Mouse (Mus musculus) adrenal gland, postnatal 10 days (tissue): ENCODE results near the gene Ppm1b. TPM values are rescaled to one million over a fixed set of nuclear protein-coding genes. Genes with fewer than 3 reads are reported as not detected.

Experiments
- DNase-seq: peaks from one replicate; pipeline ENCODE4 v3.0.0; 2021; ENCODE audit warnings: mixed read lengths
- total RNA-seq, 2 experiments: library from RNA; stranded (reverse); gene quantifications; 2 replicates each; pipeline ENCODE4 v1.2.3; 2021

Ppm1b gene
- total RNA-seq, 2 experiments from 2014 or later, result 107 to 112 TPM

GRCm38 (mm10) chr17:85023247-85024167 lies 67.0 kb downstream of the Ppm1b start:
- peak; percentile 64 for DNase-seq

- no peak for DNase-seq
Measured at GRCm38 (mm10) chr17:85024237-85024636, 67.7 kb downstream of the Ppm1b start.

- DNase-seq, result no peak
Measured at GRCm38 (mm10) chr17:85025151-85025550, 68.6 kb downstream of the Ppm1b start.

- no peak for DNase-seq
Measured at GRCm38 (mm10) chr17:85026436-85026835, 69.9 kb downstream of the Ppm1b start.

- no peak for DNase-seq
Measured at GRCm38 (mm10) chr17:85027247-85027646, 70.7 kb downstream of the Ppm1b start.

- no peak for DNase-seq
Measured at GRCm38 (mm10) chr17:85028093-85028739, 71.7 kb downstream of the Ppm1b start, which contains the start of gene Slc3a1. TSS of gene Slc3a1 (plus strand) at chr17:85028376.

- no peak for DNase-seq
Measured at GRCm38 (mm10) chr17:85028797-85029196, 72.3 kb downstream of the Ppm1b start.

GRCm38 (mm10) chr17:85030651-85031050 lies 74.1 kb downstream of the Ppm1b start:
- no peak for DNase-seq

GRCm38 (mm10) chr17:85033087-85033486 lies 76.5 kb downstream of the Ppm1b start:
- DNase-seq, result no peak

GRCm38 (mm10) chr17:85034068-85034467 lies 77.5 kb downstream of the Ppm1b start:
- peak; percentile 32 for DNase-seq

GRCm38 (mm10) chr17:85037855-85038254 lies 81.3 kb downstream of the Ppm1b start:
- no peak for DNase-seq

- DNase-seq, result no peak
Measured at GRCm38 (mm10) chr17:85038311-85038710, 81.8 kb downstream of the Ppm1b start.

GRCm38 (mm10) chr17:85038761-85039160 lies 82.2 kb downstream of the Ppm1b start:
- no peak for DNase-seq

GRCm38 (mm10) chr17:85040913-85041312 lies 84.4 kb downstream of the Ppm1b start:
- DNase-seq, result no peak

- no peak for DNase-seq
Measured at GRCm38 (mm10) chr17:85042419-85042818, 85.9 kb downstream of the Ppm1b start.

- no peak for DNase-seq
Measured at GRCm38 (mm10) chr17:85043404-85043816, 86.9 kb downstream of the Ppm1b start.

GRCm38 (mm10) chr17:85044466-85044865 lies 87.9 kb downstream of the Ppm1b start:
- DNase-seq, result no peak

- no peak for DNase-seq
Measured at GRCm38 (mm10) chr17:85045160-85045559, 88.6 kb downstream of the Ppm1b start.

GRCm38 (mm10) chr17:85048379-85048778 lies 91.8 kb downstream of the Ppm1b start:
- DNase-seq, result no peak

- no peak for DNase-seq
Measured at GRCm38 (mm10) chr17:85058276-85058675, 101.7 kb downstream of the Ppm1b start.

GRCm38 (mm10) chr17:85059136-85059535 lies 102.6 kb downstream of the Ppm1b start:
- no peak for DNase-seq

GRCm38 (mm10) chr17:85063560-85063959 lies 107.0 kb downstream of the Ppm1b start:
- DNase-seq, result no peak

GRCm38 (mm10) chr17:85067331-85067730 lies 110.8 kb downstream of the Ppm1b start:
- no peak for DNase-seq
